8 mouse cellular contexts compared by ENCODE assay signal in genomic region chr10:117940441-117941265, GRCm38 (mm10).
DNase-seq lines count a peak whose midpoint lies in the region; TF ChIP-seq lines count a peak whose summit lies in the region.

No protein-coding gene starts in this region.

- no peak for TF ChIP-seq CTCF in layer of hippocampus, adult 2 months (conservative IDR thresholded peaks at IDR 0.05)
- TF ChIP-seq CTCF in embryonic fibroblast, embryonic 13.5 days (IDR thresholded peaks at IDR 0.05; ENCODE audit: borderline replicate concordance, insufficient read depth, low read length) = no peak

- no peak for DNase-seq in layer of hippocampus, adult 2 months (ENCODE audit: low spot score in 2 of 2)
- no peak for DNase-seq in layer of hippocampus, postnatal 25 days (ENCODE audit: extremely low spot score in 1 of 2, low spot score in 1 of 2)
- peak; percentile 37 for DNase-seq in kidney, adult 11 months
- DNase-seq in lung, postnatal 25 days (ENCODE audit: low spot score) = peak; percentile 69
- DNase-seq in right cerebral cortex, postnatal 10 days (ENCODE audit: low spot score in 2 of 2) = no peak
- no peak for DNase-seq in layer of hippocampus, adult 9-11 months
- DNase-seq in thymus, postnatal 4 days = no peak

- H3K4me3 ChIP-seq in layer of hippocampus, adult 2 months = no peak overlapping the region; the same call in 1 of the 2 replicates
- H3K4me3 ChIP-seq in embryonic fibroblast, embryonic 13.5 days (ENCODE audit: insufficient read depth, low read length) = peak overlapping the region; percentile 3; the same call in 1 of the 2 replicates

- 0 out of 2 replicates have a peak overlapping the region, but pooled peaks have one; percentile 28 for H3K27ac ChIP-seq in layer of hippocampus, adult 2 months
- H3K27ac ChIP-seq in embryonic fibroblast, embryonic 13.5 days (ENCODE audit: insufficient read depth, low read length) = peak overlapping the region; percentile 27; the same call in 1 of the 2 replicates

- TF ChIP-seq POLR2A in embryonic fibroblast, embryonic 13.5 days (IDR thresholded peaks at IDR 0.05; ENCODE audit: low read depth, low read length) = no peak

- H3K4me1 ChIP-seq in embryonic fibroblast, embryonic 13.5 days (ENCODE audit: control insufficient read depth, insufficient read depth, low read length) = peaks cover 6% of the 10 kb centered on the region

Comparison
In these comparisons a context has a peak if more than half of its experiments do, and no peak if none do; other contexts are left out.
1. DNase-seq: peak in kidney, adult 11 months (single experiment) and lung, postnatal 25 days (single experiment); none in layer of hippocampus, adult 2 months (0 of 2), layer of hippocampus, postnatal 25 days (0 of 2), right cerebral cortex, postnatal 10 days (0 of 2), layer of hippocampus, adult 9-11 months (single experiment) and thymus, postnatal 4 days (single experiment).